Mouse (Mus musculus): ENCODE data around the gene Pxylp1.

DNA sequence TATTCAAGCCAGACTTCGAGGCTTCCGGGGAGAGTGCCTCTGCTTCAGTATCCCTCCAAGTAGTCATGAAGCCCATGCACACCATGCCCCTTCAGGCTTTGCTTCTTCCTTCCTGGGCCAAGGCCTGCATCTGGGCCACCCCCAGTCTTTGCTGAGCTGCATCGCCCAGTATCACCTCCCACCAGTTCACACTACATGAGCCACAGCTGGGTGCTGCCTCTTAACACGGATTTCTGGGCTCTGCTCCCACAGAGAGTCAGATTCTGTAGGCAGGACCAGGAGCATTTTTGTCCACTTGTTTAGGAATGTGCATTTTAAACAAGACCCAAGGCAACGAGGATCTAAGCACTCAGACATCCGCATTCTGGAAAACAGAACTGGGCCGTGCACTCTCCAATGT is 40.8 kb downstream of the Pxylp1 start:
- TF ChIP-seq ZC3H11A (IDR thresholded peaks at IDR 0.05; ENCODE audit: low read depth, low read length) (no peak), CTCF (conservative IDR thresholded peaks at IDR 0.05 in 1 of 2, IDR thresholded peaks at IDR 0.05 in 1 of 2; ENCODE audit: low read depth in 2 of 2, low read length in 2 of 2) (no peak), POLR2A (IDR thresholded peaks at IDR 0.05; ENCODE audit: low read depth, low read length) (no peak), TBP (conservative IDR thresholded peaks at IDR 0.05; ENCODE audit: low read depth, low read length) (no peak), MEF2A (IDR thresholded peaks at IDR 0.05; ENCODE audit: borderline replicate concordance, low read depth, low read length) (no peak), SMC3 (IDR thresholded peaks at IDR 0.05; ENCODE audit: low read depth, low read length) (no peak), EP300 (IDR thresholded peaks at IDR 0.05; ENCODE audit: low read length) (no peak), TCF12 (IDR thresholded peaks at IDR 0.05; ENCODE audit: low read depth, low read length) (no peak), BHLHE40 (IDR thresholded peaks at IDR 0.05; ENCODE audit: low read depth, low read length) (no peak)
